Mouse (Mus musculus): ENCODE measurements at regions not wholly inside any gene's neighbourhood (a gene's known extent, or its start where the extent isn't known, plus 50 kb on each side); places are given as distances from the start of the nearest gene placed in this dataset.

GRCm38 (mm10) chr2:10314251-10315243 lies 55.8 kb upstream of the Sfmbt2 start:
- no peak for DNase-seq (ENCODE audit: low read depth, low spot score)
- in situ Hi-C loops (cut with MboI; ENCODE audit: low sequenced_read_pairs in 2 of 2, unreplicated experiment in 2 of 2): no loop called here
- Histone ChIP-seq H3K4me1 (ENCODE audit: control insufficient read depth in 2 of 2, insufficient read depth in 2 of 2, low read length in 2 of 2, poor library complexity in 1 of 2) (peaks cover 0 to 13% of the 10 kb centered on the region in 2 experiments; a peak in 2 of 4 replicates), H3K36me3 (ENCODE audit: control insufficient read depth, insufficient read depth, low read length, poor library complexity, severe bottlenecking) (no peaks in the 10 kb centered on the region; the same call in 1 of the 2 replicates), H3K9ac (ENCODE audit: insufficient read depth, low read depth, low read length, poor library complexity, severe bottlenecking) (no peak overlapping the region), H3K4me3 (ENCODE audit: insufficient read depth in 1 of 2, low read depth in 1 of 2, low read length in 2 of 2, poor library complexity in 1 of 2, severe bottlenecking in 1 of 2) (no peak overlapping the region), H3K9me3 (ENCODE audit: control insufficient read depth, insufficient read depth, low read depth, low read length) (no peaks in the 10 kb centered on the region), H3K27ac (ENCODE audit: insufficient read depth, low read depth, low read length, poor library complexity, severe bottlenecking) (no peak overlapping the region)
- TF ChIP-seq MAFK (IDR thresholded peaks at IDR 0.05; ENCODE audit: insufficient read depth, low read depth, low read length): no peak
- no peak for TF ChIP-seq ZNF384 (IDR thresholded peaks at IDR 0.05; ENCODE audit: low read depth, low read length)
- TF ChIP-seq CHD2 (IDR thresholded peaks at IDR 0.05; ENCODE audit: low read depth, low read length): no peak
- TF ChIP-seq HCFC1 (IDR thresholded peaks at IDR 0.05; ENCODE audit: borderline replicate concordance, insufficient read depth, low read length): no peak
- no peak for TF ChIP-seq ZC3H11A (IDR thresholded peaks at IDR 0.05; ENCODE audit: borderline replicate concordance, low read depth, low read length)

GRCm38 (mm10) chr2:10316347-10316746 lies 54.0 kb upstream of the Sfmbt2 start:
- TF ChIP-seq ZNF384 (IDR thresholded peaks at IDR 0.05; ENCODE audit: low read depth, low read length) (no peak), MAFK (IDR thresholded peaks at IDR 0.05; ENCODE audit: insufficient read depth, low read depth, low read length) (no peak), CHD2 (IDR thresholded peaks at IDR 0.05; ENCODE audit: low read depth, low read length) (no peak), ZC3H11A (IDR thresholded peaks at IDR 0.05; ENCODE audit: borderline replicate concordance, low read depth, low read length) (no peak), HCFC1 (IDR thresholded peaks at IDR 0.05; ENCODE audit: borderline replicate concordance, insufficient read depth, low read length) (no peak)
- no peaks in the 10 kb centered on the region; the same call in 1 of the 2 replicates for H3K36me3 ChIP-seq (ENCODE audit: control insufficient read depth, insufficient read depth, low read length, poor library complexity, severe bottlenecking)
- H3K4me3 ChIP-seq (ENCODE audit: insufficient read depth in 1 of 2, low read depth in 1 of 2, low read length in 2 of 2, poor library complexity in 1 of 2, severe bottlenecking in 1 of 2): no peak overlapping the region
- DNase-seq (ENCODE audit: low read depth, low spot score): no peak
- no peak overlapping the region for H3K27ac ChIP-seq (ENCODE audit: insufficient read depth, low read depth, low read length, poor library complexity, severe bottlenecking)
- H3K9ac ChIP-seq (ENCODE audit: insufficient read depth, low read depth, low read length, poor library complexity, severe bottlenecking): no peak overlapping the region
- H3K4me1 ChIP-seq (ENCODE audit: control insufficient read depth in 2 of 2, insufficient read depth in 2 of 2, low read length in 2 of 2, poor library complexity in 1 of 2): peaks cover 0 to 13% of the 10 kb centered on the region in 2 experiments; a peak in 2 of 4 replicates
- in situ Hi-C loops (cut with MboI; ENCODE audit: low sequenced_read_pairs in 2 of 2, unreplicated experiment in 2 of 2): no loop called here
- H3K9me3 ChIP-seq (ENCODE audit: control insufficient read depth, insufficient read depth, low read depth, low read length): no peaks in the 10 kb centered on the region

- H3K4me3 ChIP-seq (ENCODE audit: insufficient read depth in 1 of 2, low read depth in 1 of 2, low read length in 2 of 2, poor library complexity in 1 of 2, severe bottlenecking in 1 of 2): no peak overlapping the region
- H3K4me1 ChIP-seq (ENCODE audit: control insufficient read depth in 2 of 2, insufficient read depth in 2 of 2, low read length in 2 of 2, poor library complexity in 1 of 2): peaks cover 0 to 13% of the 10 kb centered on the region in 2 experiments; a peak in 2 of 4 replicates
- TF ChIP-seq ZNF384 (IDR thresholded peaks at IDR 0.05; ENCODE audit: low read depth, low read length) (no peak), CHD2 (IDR thresholded peaks at IDR 0.05; ENCODE audit: low read depth, low read length) (no peak), HCFC1 (IDR thresholded peaks at IDR 0.05; ENCODE audit: borderline replicate concordance, insufficient read depth, low read length) (no peak), MAFK (IDR thresholded peaks at IDR 0.05; ENCODE audit: insufficient read depth, low read depth, low read length) (no peak)
- H3K9ac ChIP-seq (ENCODE audit: insufficient read depth, low read depth, low read length, poor library complexity, severe bottlenecking): no peak overlapping the region
- no peak for DNase-seq (ENCODE audit: low read depth, low spot score)
- H3K36me3 ChIP-seq (ENCODE audit: control insufficient read depth, insufficient read depth, low read length, poor library complexity, severe bottlenecking): peaks cover 2% of the 10 kb centered on the region; the same call in 1 of the 2 replicates
- no peak overlapping the region for H3K27ac ChIP-seq (ENCODE audit: insufficient read depth, low read depth, low read length, poor library complexity, severe bottlenecking)
- in situ Hi-C loops (cut with MboI; ENCODE audit: low sequenced_read_pairs in 2 of 2, unreplicated experiment in 2 of 2): no loop called here
- H3K9me3 ChIP-seq (ENCODE audit: control insufficient read depth, insufficient read depth, low read depth, low read length): no peaks in the 10 kb centered on the region
Observed at GRCm38 (mm10) chr2:10318166-10318768, 52.0 kb upstream of the Sfmbt2 start.

Measured in ES-E14 (cell line).